Mouse (Mus musculus) left cerebral cortex, postnatal 25 days (tissue): Measurements from ENCODE around the gene Bcat1. TPM values are rescaled to one million over a fixed set of nuclear protein-coding genes. Genes with fewer than 3 reads are reported as not detected.

Experiments used
- DNase-seq, 2 experiments: peaks; one replicate each; pipeline ENCODE4 v3.0.0; 2022; ENCODE audit warnings: low spot score in 2 of 2, mixed read lengths in 1 of 2
- intact Hi-C: fragments of 180-260 bp; cut with DNase I; formaldehyde crosslinking; loops from one replicate; pipeline ENCODE4 v1.15.1; 2025
- total RNA-seq, 2 experiments: library from RNA; stranded (reverse); gene quantifications; 2 replicates each; pipeline ENCODE4 v1.2.3; 2021

Gene Bcat1
- total RNA-seq, 2 experiments from 2014 or later, result 73.2 to 75.8 TPM

- intact Hi-C loops, result no loop called here
Observed at GRCm38 (mm10) chr6:145064104-145064503, 11.9 kb downstream of the Bcat1 start.

GRCm38 (mm10) chr6:145063212-145063868, 12.6 kb downstream of the Bcat1 start:
- intact Hi-C loops, result no loop called here

More at GRCm38 (mm10) chr6:145064104-145064503, 11.9 kb downstream of the Bcat1 start:
- no peak for DNase-seq

GRCm38 (mm10) chr6:145062763-145063162, 13.2 kb downstream of the Bcat1 start:
- intact Hi-C loops, result no loop called here

More at GRCm38 (mm10) chr6:145063212-145063868, 12.6 kb downstream of the Bcat1 start:
- no peak for DNase-seq

GRCm38 (mm10) chr6:145061361-145061760, 14.6 kb downstream of the Bcat1 start:
- intact Hi-C loops, result no loop called here

More at GRCm38 (mm10) chr6:145062763-145063162, 13.2 kb downstream of the Bcat1 start:
- DNase-seq, result no peak

GRCm38 (mm10) chr6:145056102-145056501, 19.9 kb downstream of the Bcat1 start:
- DNase-seq, result no peak
- intact Hi-C loops, result no loop called here

More at GRCm38 (mm10) chr6:145061361-145061760, 14.6 kb downstream of the Bcat1 start:
- DNase-seq, result no peak

- intact Hi-C loops, result no loop called here
- no peak for DNase-seq
Observed at GRCm38 (mm10) chr6:145055277-145055858, 20.6 kb downstream of the Bcat1 start.

GRCm38 (mm10) chr6:145052669-145053068, 23.3 kb downstream of the Bcat1 start:
- intact Hi-C loops, result no loop called here
- no peak for DNase-seq

- intact Hi-C loops, result no loop called here
- DNase-seq, result no peak
Observed at GRCm38 (mm10) chr6:145050899-145051298, 25.1 kb downstream of the Bcat1 start.

- intact Hi-C loops, result no loop called here
- peak; percentile 58 to 60 for DNase-seq
Observed at GRCm38 (mm10) chr6:145048131-145048997, 27.6 kb downstream of the Bcat1 start.

- peak; percentile 54 to 69 for DNase-seq
- intact Hi-C loops, result no loop called here
Observed at GRCm38 (mm10) chr6:145047445-145047857, 28.5 kb downstream of the Bcat1 start.

GRCm38 (mm10) chr6:145046266-145046890, 29.6 kb downstream of the Bcat1 start:
- DNase-seq, result peak; percentile 27 to 32
- intact Hi-C loops, result no loop called here

- intact Hi-C loops, result no loop called here
- no peak for DNase-seq
Observed at GRCm38 (mm10) chr6:145044916-145045574, 30.9 kb downstream of the Bcat1 start.

- DNase-seq, result no peak
- intact Hi-C loops, result no loop called here
Observed at GRCm38 (mm10) chr6:145040732-145041131, 35.3 kb downstream of the Bcat1 start.

GRCm38 (mm10) chr6:145037626-145038025, 38.4 kb downstream of the Bcat1 start:
- intact Hi-C loops, result no loop called here
- DNase-seq, result no peak

- intact Hi-C loops, result no loop called here
- no peak for DNase-seq
Observed at GRCm38 (mm10) chr6:145035412-145035811, 40.6 kb downstream of the Bcat1 start.

GRCm38 (mm10) chr6:145030587-145030986, 45.4 kb downstream of the Bcat1 start:
- intact Hi-C loops, result no loop called here
- peak in 1 of 2 experiments; percentile 51 for DNase-seq

GRCm38 (mm10) chr6:145023990-145024389, 52.0 kb downstream of the Bcat1 start:
- no peak for DNase-seq
- intact Hi-C loops, result no loop called here

- peak in 1 of 2 experiments; percentile 34 for DNase-seq
- intact Hi-C loops, result no loop called here
Observed at GRCm38 (mm10) chr6:145022966-145023725, 52.8 kb downstream of the Bcat1 start.

- intact Hi-C loops, result no loop called here
- DNase-seq, result no peak
Observed at GRCm38 (mm10) chr6:145022349-145022748, 53.6 kb downstream of the Bcat1 start.
